Mouse (Mus musculus) embryo, embryonic 10.5 days (tissue): ENCODE results near the gene Stox1.
"Not testable (repeated sequence)": the region's sequence is repeated elsewhere in the genome, so short reads cannot be mapped to it uniquely, and the experiment has no call there.

Experiments used
- DNase-seq: peaks from one replicate; pipeline ENCODE4 v3.0.0-alpha.2; 2015; ENCODE audit warnings: low spot score

The Stox1 gene

GRCm38 (mm10) chr10:62725771-62726687, at the start of gene Stox1:
Gene Stox1 (minus strand): TSS chr10:62726128.
- peak; percentile 76 for DNase-seq

- DNase-seq = no peak
Measured at GRCm38 (mm10) chr10:62750781-62751180, 24.9 kb upstream of the Stox1 start.

GRCm38 (mm10) chr10:62739961-62740737, 14.2 kb upstream of the Stox1 start:
- DNase-seq = no peak

GRCm38 (mm10) chr10:62736965-62737688, 11.2 kb upstream of the Stox1 start:
- peak; percentile 35 for DNase-seq

GRCm38 (mm10) chr10:62730826-62731225, 4.9 kb upstream of the Stox1 start:
- no peak for DNase-seq

- no peak for DNase-seq
Measured at GRCm38 (mm10) chr10:62724936-62725335, 992 bp downstream of the Stox1 start.

GRCm38 (mm10) chr10:62722701-62723100, 3.2 kb downstream of the Stox1 start:
- DNase-seq = no peak

- not testable (repeated sequence) for DNase-seq
Measured at GRCm38 (mm10) chr10:62720574-62720973, 5.4 kb downstream of the Stox1 start.

GRCm38 (mm10) chr10:62713457-62713856, 12.5 kb downstream of the Stox1 start:
- no peak for DNase-seq

GRCm38 (mm10) chr10:62703579-62703978, 22.3 kb downstream of the Stox1 start:
- no peak for DNase-seq

- DNase-seq = no peak
Measured at GRCm38 (mm10) chr10:62702436-62702835, 23.5 kb downstream of the Stox1 start.

GRCm38 (mm10) chr10:62692771-62693170, 33.2 kb downstream of the Stox1 start:
- no peak for DNase-seq

GRCm38 (mm10) chr10:62692244-62692643, 33.7 kb downstream of the Stox1 start:
- no peak for DNase-seq

GRCm38 (mm10) chr10:62687032-62687674, 38.8 kb downstream of the Stox1 start:
- peak; percentile 78 for DNase-seq

- peak; percentile 36 for DNase-seq
Measured at GRCm38 (mm10) chr10:62683043-62683442, 42.9 kb downstream of the Stox1 start.

GRCm38 (mm10) chr10:62679833-62680232, 46.1 kb downstream of the Stox1 start:
- no peak for DNase-seq

GRCm38 (mm10) chr10:62677329-62677728, 48.6 kb downstream of the Stox1 start:
- no peak for DNase-seq

- no peak for DNase-seq
Measured at GRCm38 (mm10) chr10:62676196-62676595, 49.7 kb downstream of the Stox1 start.

GRCm38 (mm10) chr10:62672359-62672758, 53.6 kb downstream of the Stox1 start:
- DNase-seq = no peak

GRCm38 (mm10) chr10:62669245-62669644, 56.7 kb downstream of the Stox1 start:
- no peak for DNase-seq

- no peak for DNase-seq
Measured at GRCm38 (mm10) chr10:62668463-62668862, 57.5 kb downstream of the Stox1 start.

- DNase-seq = no peak
Measured at GRCm38 (mm10) chr10:62668043-62668442, 57.9 kb downstream of the Stox1 start.
